Mouse (Mus musculus) embryonic facial prominence, embryonic 11.5 days (tissue): ENCODE data around the gene Epha8. TPM values are rescaled to one million over a fixed set of nuclear protein-coding genes. Genes with fewer than 3 reads are reported as not detected.

Experiments
- ATAC-seq: fragments of 200-750 bp; cut with Nextera tagmentation; replicated peaks from 2 replicates; pipeline ENCODE4 v1.8.0; 2017; ENCODE audit warnings: low read depth; ENCODE audit not compliant: insufficient number of reproducible peaks, low FRiP score, low TSS enrichment
- DNase-seq: peaks from one replicate; pipeline ENCODE4 v3.0.0-alpha.2; 2015; ENCODE audit warnings: low spot score
- H3K27ac ChIP-seq: fragments of 300-500 bp; sonication (generic); replicated peaks from 2 replicates; pipeline ENCODE4 v1.5.1; 2014; ENCODE audit warnings: mild to moderate bottlenecking, low read depth, low read length, control low read depth
- H3K27me3 ChIP-seq: fragments of 300-500 bp; sonication (generic); 2 replicates; pipeline ENCODE4 v1.6.1; 2014; ENCODE audit warnings: mild to moderate bottlenecking, low read length, moderate library complexity, mixed read lengths; ENCODE audit not compliant: control insufficient read depth, insufficient read depth
- H3K36me3 ChIP-seq: fragments of 300-500 bp; sonication (generic); replicated peaks from 2 replicates; pipeline ENCODE4 v1.6.1; 2014; ENCODE audit warnings: low read depth, mild to moderate bottlenecking, low read length, moderate library complexity, mixed read lengths; ENCODE audit not compliant: control insufficient read depth, insufficient read depth
- H3K4me1 ChIP-seq: fragments of 300-500 bp; sonication (generic); 2 replicates; pipeline ENCODE4 v1.6.1; 2014; ENCODE audit warnings: low read length, mixed read lengths; ENCODE audit not compliant: control insufficient read depth, insufficient read depth
- H3K4me2 ChIP-seq: fragments of 300-500 bp; sonication (generic); 2 replicates; pipeline ENCODE4 v1.6.1; 2014; ENCODE audit warnings: low read depth, mild to moderate bottlenecking, control low read depth, low read length, moderate library complexity
- H3K4me3 ChIP-seq: fragments of 300-500 bp; sonication (generic); 2 replicates; pipeline ENCODE4 v1.5.1; 2014; ENCODE audit warnings: low read depth, low read length, control low read depth
- H3K9ac ChIP-seq: fragments of 300-500 bp; sonication (generic); replicated peaks from 2 replicates; pipeline ENCODE4 v1.6.1; 2014; ENCODE audit warnings: mild to moderate bottlenecking, control low read depth, low read length
- H3K9me3 ChIP-seq: fragments of 300-500 bp; sonication (generic); replicated peaks from 2 replicates; pipeline ENCODE4 v1.6.1; 2016; ENCODE audit warnings: mild to moderate bottlenecking, low read length, inconsistent platforms, mixed read lengths; ENCODE audit not compliant: control insufficient read depth
- WGBS: fragments of 180-500 bp; shearing (Covaris S2); extraction: QIAGEN DNeasy Blood & Tissue Kit; methylation state at CpG from one replicate; pipeline ENCODE4 v1.1.7; 2014; 5-methylcytosine and 5-hydroxymethylcytosine counted together
- polyA plus RNA-seq: library from polyadenylated mRNA; unstranded; fragments of >200 nt; fragmentation: Nextera tagmentation; extraction: Ambion mirVana; gene quantifications from 2 replicates; pipeline ENCODE4 v1.2.1, GENCODE M21; 2014

Epha8 gene
- polyA plus RNA-seq, 1 experiment from 2014 or later: 0.65 TPM

DNA sequence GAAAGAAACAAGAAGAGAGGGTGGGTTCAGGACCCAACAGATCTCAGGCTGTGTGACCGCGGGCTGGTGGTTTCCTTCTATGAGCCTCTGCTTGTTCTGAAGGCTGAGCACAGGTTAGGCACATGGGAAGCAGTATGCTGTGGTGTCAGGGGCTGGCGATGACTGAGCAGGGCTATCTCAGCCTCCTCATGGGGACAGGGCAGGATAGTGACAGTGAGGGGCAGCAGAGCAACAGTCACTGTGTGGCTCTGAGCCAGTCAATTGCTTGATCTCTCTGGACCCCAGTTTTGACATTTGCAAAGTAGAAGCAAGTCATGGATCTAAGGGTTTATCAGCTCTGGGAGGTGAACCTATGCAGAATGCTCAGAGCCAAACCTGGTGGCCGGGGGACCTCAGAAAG is 65.5 kb downstream of the Epha8 start:
- Histone ChIP-seq H3K36me3 (no peaks in the 10 kb centered on the region), H3K27ac (no peak overlapping the region), H3K4me2 (no peak overlapping the region), H3K4me3 (no peak overlapping the region), H3K9ac (no peak overlapping the region), H3K9me3 (no peaks in the 10 kb centered on the region), H3K4me1 (0 out of 2 replicates have a peak, but pooled peaks cover 2% of the 10 kb centered on the region), H3K27me3 (peaks cover 6% of the 10 kb centered on the region)
- WGBS: 85% methylated on average over 4 of the region's 4 CpGs
- DNase-seq: no peak
- no peak for ATAC-seq

DNA sequence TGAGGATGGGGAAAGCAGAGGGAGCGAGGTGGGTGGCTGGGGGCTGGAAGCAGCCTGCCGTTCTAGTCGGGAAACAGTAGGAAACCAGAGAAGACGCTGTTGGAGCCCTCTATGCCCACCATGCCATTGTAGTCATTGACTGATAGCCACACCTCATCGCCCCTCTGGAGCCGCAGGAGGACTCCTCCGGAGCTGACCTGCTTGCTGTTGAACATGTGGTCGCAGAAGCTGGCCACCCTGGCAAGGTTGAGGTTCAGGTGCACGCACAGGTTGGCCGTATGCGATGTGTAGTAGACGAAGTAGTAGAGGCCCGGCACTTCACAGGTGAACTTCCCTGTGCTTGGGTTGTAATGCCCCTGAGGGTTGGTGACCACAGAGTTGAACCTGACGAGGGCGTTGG is 66.6 kb downstream of the Epha8 start:
- no peaks in the 10 kb centered on the region for H3K9me3 ChIP-seq
- H3K36me3 ChIP-seq: no peaks in the 10 kb centered on the region
- H3K27ac ChIP-seq: no peak overlapping the region
- peaks cover 3% of the 10 kb centered on the region; the same call in 1 of the 2 replicates for H3K27me3 ChIP-seq
- H3K4me1 ChIP-seq: no peaks in the 10 kb centered on the region
- 85% methylated on average over 15 of the region's 15 CpGs for WGBS
- no peak for ATAC-seq
- no peak overlapping the region for H3K9ac ChIP-seq
- H3K4me3 ChIP-seq: no peak overlapping the region
- no peak for DNase-seq
- H3K4me2 ChIP-seq: no peak overlapping the region

DNA sequence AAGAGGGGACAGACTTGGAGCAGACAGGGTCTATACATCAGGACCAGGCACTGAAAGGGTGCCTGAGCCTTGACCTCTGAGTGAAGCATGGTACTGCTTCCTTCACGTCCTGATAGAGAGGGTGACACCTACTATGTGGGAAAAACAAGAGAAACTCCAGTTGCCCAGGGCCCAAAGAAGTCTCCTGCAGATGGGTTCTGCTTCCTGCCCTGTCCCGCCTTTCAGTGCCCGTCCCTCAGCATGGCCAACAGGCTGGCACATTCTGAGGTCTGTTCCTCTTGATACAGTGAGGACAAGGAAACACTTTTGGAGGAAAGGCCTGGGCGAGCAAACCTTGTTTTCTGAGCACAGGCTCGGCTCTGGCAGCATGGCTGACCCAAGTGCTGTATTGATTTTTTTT is 68.9 kb downstream of the Epha8 start:
- no peak for DNase-seq
- H3K27me3 ChIP-seq: no peaks in the 10 kb centered on the region
- no peak overlapping the region for H3K9ac ChIP-seq
- no peak overlapping the region for H3K27ac ChIP-seq
- no peak for ATAC-seq
- H3K4me2 ChIP-seq: no peak overlapping the region
- no peaks in the 10 kb centered on the region for H3K36me3 ChIP-seq
- no peaks in the 10 kb centered on the region for H3K9me3 ChIP-seq
- H3K4me1 ChIP-seq: no peaks in the 10 kb centered on the region
- 73% methylated on average over 5 of the region's 5 CpGs for WGBS
- no peak overlapping the region for H3K4me3 ChIP-seq

DNA sequence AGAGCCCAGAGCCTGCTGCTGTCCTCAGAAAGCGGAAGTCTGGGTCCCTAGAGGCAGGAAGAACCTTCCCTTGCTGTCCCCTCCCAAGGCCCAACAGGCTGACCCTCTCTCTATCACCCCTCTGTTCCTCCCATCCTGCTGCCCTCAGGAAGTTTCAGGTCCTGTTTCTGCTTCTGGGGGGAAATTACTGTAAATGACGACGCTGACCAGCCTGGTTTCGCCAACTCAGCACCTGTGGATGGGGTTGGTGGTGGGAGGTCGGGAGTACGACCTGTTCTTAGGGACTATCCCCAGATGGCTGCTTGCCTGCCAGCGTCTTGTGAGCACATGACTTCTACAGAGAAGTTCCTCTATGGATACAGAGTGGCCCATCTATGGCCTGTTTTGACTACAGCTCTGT is 70.5 kb downstream of the Epha8 start, which contains the start of gene C1qb:
C1qb (minus strand) TSS at position 87 of the 400 bp plus-strand sequence.
- H3K27me3 ChIP-seq: no peaks in the 10 kb centered on the region
- DNase-seq: no peak
- H3K9ac ChIP-seq: no peak within 1 kb of the TSS
- H3K4me1 ChIP-seq: no peaks in the 10 kb centered on the region
- H3K9me3 ChIP-seq: no peaks in the 10 kb centered on the region
- no peak within 1 kb of the TSS for H3K4me2 ChIP-seq
- no peak within 1 kb of the TSS for H3K4me3 ChIP-seq
- no peak for ATAC-seq
- no peak within 1 kb of the TSS for H3K27ac ChIP-seq
- WGBS: 70% methylated on average over 7 of the region's 7 CpGs
- no peaks in the 10 kb centered on the region for H3K36me3 ChIP-seq

Other genes with a start within 250 kb of the Epha8 start
- gene Ephb2, start 120.8 kb downstream of the Epha8 start, polyA plus RNA-seq: 11.0 and 11.7 TPM in 2 replicates
- gene C1qb, start 70.6 kb downstream of the Epha8 start, polyA plus RNA-seq: 28.9 and 31.9 TPM in 2 replicates
- gene C1qc, start 63.8 kb downstream of the Epha8 start, polyA plus RNA-seq: 14.5 and 16.7 TPM in 2 replicates
- gene C1qa, start 58.0 kb downstream of the Epha8 start, polyA plus RNA-seq: 15.2 and 16.2 TPM in 2 replicates
- 3.0 and 3.3 TPM in 2 replicates for gene Zbtb40, start 92.0 kb upstream of the Epha8 start, polyA plus RNA-seq